Mouse (Mus musculus) forebrain, embryonic 15.5 days (tissue): ENCODE data around the gene Rps10. TPM values are rescaled to one million over a fixed set of nuclear protein-coding genes. Genes with fewer than 3 reads are reported as not detected.

ENCODE experiments used
- ATAC-seq: fragments of 200-750 bp; cut with Nextera tagmentation; replicated peaks from 2 replicates; pipeline ENCODE4 v1.8.0; 2017; ENCODE audit warnings: mild to moderate bottlenecking, moderate TSS enrichment, moderate library complexity
- H3K27ac ChIP-seq: fragments of 300-500 bp; sonication (generic); replicated peaks from 2 replicates; pipeline ENCODE4 v1.5.1; 2015; ENCODE audit warnings: mild to moderate bottlenecking, inconsistent platforms
- H3K27me3 ChIP-seq: fragments of 300-500 bp; sonication (generic); 2 replicates; pipeline ENCODE4 v1.6.1; 2015; ENCODE audit warnings: inconsistent platforms
- H3K36me3 ChIP-seq: fragments of 300-500 bp; sonication (generic); 2 replicates; pipeline ENCODE4 v1.6.1; 2015; ENCODE audit warnings: mild to moderate bottlenecking, inconsistent platforms
- H3K4me1 ChIP-seq: fragments of 300-500 bp; sonication (generic); 2 replicates; pipeline ENCODE4 v1.6.1; 2015; ENCODE audit warnings: inconsistent platforms
- H3K4me2 ChIP-seq: fragments of 300-500 bp; sonication (generic); replicated peaks from 2 replicates; pipeline ENCODE4 v1.6.1; 2015; ENCODE audit warnings: mild to moderate bottlenecking, inconsistent platforms
- H3K4me3 ChIP-seq: fragments of 300-500 bp; sonication (generic); 2 replicates; pipeline ENCODE4 v1.5.1; 2015; ENCODE audit warnings: mild to moderate bottlenecking, inconsistent platforms
- H3K9ac ChIP-seq: fragments of 300-500 bp; sonication (generic); replicated peaks from 2 replicates; pipeline ENCODE4 v1.6.1; 2015; ENCODE audit warnings: mild to moderate bottlenecking, inconsistent platforms
- H3K9me3 ChIP-seq: fragments of 300-500 bp; sonication (generic); 2 replicates; pipeline ENCODE4 v1.6.1; 2016; ENCODE audit warnings: inconsistent platforms
- WGBS: fragments of 180-500 bp; shearing (Covaris S2); methylation state at CpG from one replicate; pipeline ENCODE4 v1.1.7; 2015; ENCODE audit warnings: mixed read lengths; 5-methylcytosine and 5-hydroxymethylcytosine counted together
- polyA plus RNA-seq: library from polyadenylated mRNA; unstranded; fragments of >200 nt; fragmentation: Nextera tagmentation; extraction: Ambion mirVana; gene quantifications from 2 replicates; pipeline ENCODE4 v1.2.1, GENCODE M21; 2015

Gene Rps10
- polyA plus RNA-seq, 1 experiment from 2014 or later, result 578 TPM

DNA sequence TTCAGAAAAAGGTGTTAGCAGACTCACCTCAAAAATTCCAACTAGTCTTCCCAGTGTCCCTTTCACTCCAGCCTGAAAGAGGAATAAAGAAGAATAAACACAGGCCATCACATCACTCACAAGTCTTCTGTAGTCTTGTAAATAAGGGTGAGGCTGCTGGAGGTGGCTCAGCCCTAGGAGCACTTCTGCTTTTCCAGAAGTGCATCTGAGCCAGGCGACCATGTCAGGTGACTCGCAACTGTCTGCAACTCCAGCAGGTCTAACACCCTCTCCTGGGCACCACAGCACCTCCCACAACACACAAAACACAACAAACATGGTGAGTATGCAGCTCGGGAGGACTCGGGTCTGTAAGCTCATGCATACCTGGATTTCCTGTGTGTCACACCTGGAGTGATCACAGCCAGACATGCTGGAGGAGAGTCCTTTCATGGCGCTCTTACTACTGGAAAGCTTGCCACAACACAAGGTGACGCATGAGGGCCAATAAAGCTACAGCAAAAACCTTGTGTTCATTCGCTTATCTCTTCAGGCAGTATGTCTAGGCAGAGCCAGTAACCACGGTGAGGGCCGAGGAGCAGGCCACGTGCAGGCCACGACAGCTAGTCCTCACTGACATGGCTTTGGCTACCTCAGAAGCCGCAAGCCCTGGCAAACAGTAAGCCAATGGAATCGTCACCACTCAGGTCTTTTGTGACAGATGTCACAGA is 53.1 kb downstream of the Rps10 start:
- no peak overlapping the region for H3K4me3 ChIP-seq
- peaks cover 67% of the 10 kb centered on the region for H3K36me3 ChIP-seq
- WGBS, result 90% methylated on average over 13 of the region's 13 CpGs
- H3K9ac ChIP-seq, result no peak overlapping the region
- no peak for ATAC-seq
- H3K27me3 ChIP-seq, result no peaks in the 10 kb centered on the region
- no peak overlapping the region for H3K27ac ChIP-seq
- no peak overlapping the region for H3K4me2 ChIP-seq
- peaks cover 7% of the 10 kb centered on the region for H3K4me1 ChIP-seq
- H3K9me3 ChIP-seq, result no peaks in the 10 kb centered on the region

Other genes starting within 250 kb of the Rps10 start
- gene Grm4, start 115.3 kb downstream of the Rps10 start, polyA plus RNA-seq, result 2.4 and 3.0 TPM in 2 replicates
- 106 and 121 TPM in 2 replicates for gene Hmga1, start 80.2 kb downstream of the Rps10 start, polyA plus RNA-seq
- gene AI413582, start 70.9 kb downstream of the Rps10 start, polyA plus RNA-seq, result 34.8 and 37.4 TPM in 2 replicates
- 273 and 295 TPM in 2 replicates for gene Nudt3, start 13.2 kb downstream of the Rps10 start, polyA plus RNA-seq
- gene RPS10-NUDT3, start 1.4 kb downstream of the Rps10 start, polyA plus RNA-seq, result not detected in 2 replicates
- 31.9 and 32.1 TPM in 2 replicates for gene Pacsin1, start 18.8 kb upstream of the Rps10 start, polyA plus RNA-seq
- gene Spdef, start 92.3 kb upstream of the Rps10 start, polyA plus RNA-seq, result 0.49 and 0.51 TPM in 2 replicates
- gene D17Wsu92e, start 184.0 kb upstream of the Rps10 start, polyA plus RNA-seq, result 10.6 and 10.8 TPM in 2 replicates
- 299 and 322 TPM in 2 replicates for gene Snrpc, start 201.5 kb upstream of the Rps10 start, polyA plus RNA-seq
- 5.2 and 5.3 TPM in 2 replicates for gene Uhrf1bp1, start 219.8 kb upstream of the Rps10 start, polyA plus RNA-seq